Mouse (Mus musculus) heart, postnatal 0 days (tissue): Measurements from ENCODE around the gene Tmem104.

ENCODE experiments used
- CTCF ChIP-seq: IDR thresholded peaks from 2 replicates; pipeline ENCODE4 v1.5.1; 2016; ENCODE audit warnings: antibody characterized with exemption, control low read depth, low read depth
- EP300 ChIP-seq: IDR thresholded peaks from 2 replicates; pipeline ENCODE4 v1.6.1; 2016; ENCODE audit warnings: antibody characterized with exemption, low read depth

GRCm38 (mm10) chr11:115222077-115222476 is 34.8 kb downstream of the Tmem104 start:
- no peak for TF ChIP-seq CTCF
- peak; percentile 47; the same call in 1 of the 2 replicates for TF ChIP-seq EP300
